Mouse (Mus musculus) forebrain, embryonic 10.5 days (tissue): ENCODE measurements around the gene Pex26. TPM values are rescaled to one million over a fixed set of nuclear protein-coding genes. Genes with fewer than 3 reads are reported as not detected.
A peak's percentile ranks its signal among the peaks of the same experiment; 100 is the strongest.

Experiments used
- DNase-seq: peaks from one replicate; pipeline ENCODE4 v3.0.0-alpha.2; 2017; ENCODE audit warnings: low spot score; ENCODE audit errors: extremely low spot score
- H3K27ac ChIP-seq: fragments of 300-500 bp; sonication (generic); 2 replicates; pipeline ENCODE4 v1.5.1; 2016; ENCODE audit warnings: mild to moderate bottlenecking
- H3K27me3 ChIP-seq: fragments of 300-500 bp; sonication (generic); 2 replicates; pipeline ENCODE4 v1.6.1; 2016; ENCODE audit warnings: mild to moderate bottlenecking; ENCODE audit not compliant: poor library complexity, severe bottlenecking
- H3K36me3 ChIP-seq: fragments of 300-500 bp; sonication (generic); replicated peaks from 2 replicates; pipeline ENCODE4 v1.6.1; 2016; ENCODE audit warnings: mild to moderate bottlenecking, moderate library complexity
- H3K4me1 ChIP-seq: fragments of 300-500 bp; sonication (generic); 2 replicates; pipeline ENCODE4 v1.6.1; 2016
- H3K4me3 ChIP-seq: fragments of 300-500 bp; sonication (generic); 2 replicates; pipeline ENCODE4 v1.5.1; 2016; ENCODE audit warnings: mild to moderate bottlenecking, moderate library complexity
- H3K9me3 ChIP-seq: fragments of 300-500 bp; sonication (generic); 2 replicates; pipeline ENCODE4 v1.6.1; 2016; ENCODE audit warnings: mild to moderate bottlenecking, moderate library complexity
- WGBS: fragments of 180-500 bp; shearing (Covaris S2); methylation state at CpG from one replicate; pipeline ENCODE4 v1.1.7; 2016; 5-methylcytosine and 5-hydroxymethylcytosine counted together
- polyA plus RNA-seq: library from polyadenylated mRNA; unstranded; fragments of >200 nt; fragmentation: Nextera tagmentation; extraction: Ambion mirVana; gene quantifications from 2 replicates; pipeline ENCODE4 v1.2.1, GENCODE M21; 2016

The Pex26 gene
- polyA plus RNA-seq, 1 experiment from 2014 or later, result 8.0 TPM

DNA sequence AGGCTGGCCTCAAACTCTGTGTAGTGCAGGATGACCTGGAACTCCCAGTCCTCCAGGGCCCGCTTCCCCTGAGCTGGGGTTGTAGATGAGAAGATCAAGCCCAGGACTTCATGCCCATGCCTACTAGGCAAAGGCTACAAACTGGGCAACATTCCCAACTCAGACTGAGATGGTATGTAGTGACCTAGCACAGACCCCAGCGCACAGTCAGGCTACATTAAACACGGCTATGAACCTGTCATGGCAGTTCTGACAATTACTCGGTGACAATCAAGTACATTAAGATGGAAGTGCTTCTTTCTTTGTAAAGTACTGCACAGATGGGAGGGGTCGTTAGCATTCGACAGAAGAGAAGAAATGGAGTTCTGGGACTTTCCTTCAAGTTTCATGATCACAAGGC lies 8.7 kb upstream of the Pex26 start:
- peaks cover 28% of the 10 kb centered on the region for H3K4me1 ChIP-seq
- H3K4me3 ChIP-seq, result no peak overlapping the region
- H3K27ac ChIP-seq, result no peak overlapping the region
- 92% methylated on average over 6 of the region's 6 CpGs for WGBS
- DNase-seq, result no peak
- no peaks in the 10 kb centered on the region for H3K27me3 ChIP-seq
- no peaks in the 10 kb centered on the region for H3K9me3 ChIP-seq
- H3K36me3 ChIP-seq, result no peaks in the 10 kb centered on the region

GRCm38 (mm10) chr6:121176011-121176730 lies 7.3 kb upstream of the Pex26 start:
- H3K9me3 ChIP-seq, result no peaks in the 10 kb centered on the region
- DNase-seq, result no peak
- no peaks in the 10 kb centered on the region for H3K36me3 ChIP-seq
- 58% methylated on average over 14 of the region's 14 CpGs for WGBS
- peak overlapping the region; percentile 56; the same call in 1 of the 2 replicates for H3K27ac ChIP-seq
- no peak overlapping the region for H3K4me3 ChIP-seq
- H3K4me1 ChIP-seq, result peaks cover 28% of the 10 kb centered on the region
- H3K27me3 ChIP-seq, result no peaks in the 10 kb centered on the region

DNA sequence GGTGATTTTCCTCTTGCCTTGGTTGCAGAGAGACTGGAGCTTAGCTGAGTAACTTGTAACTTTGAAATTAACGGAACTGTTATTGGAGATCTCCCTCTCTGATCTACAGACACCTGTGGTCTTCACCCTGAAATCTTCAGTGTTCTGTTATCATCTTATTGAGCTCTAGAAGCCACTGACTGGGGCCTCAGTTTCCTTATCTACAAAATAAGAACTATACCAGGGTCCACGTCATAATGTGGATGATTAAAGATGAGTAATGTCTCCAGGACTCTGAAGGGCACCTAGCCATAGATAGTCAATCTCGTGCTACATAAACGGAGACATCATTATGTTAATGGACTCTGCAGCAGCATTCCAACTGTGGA lies 6.8 kb upstream of the Pex26 start:
- H3K27ac ChIP-seq, result peak overlapping the region; percentile 56; the same call in 1 of the 2 replicates
- WGBS, result 80% methylated on average over 4 of the region's 4 CpGs

GRCm38 (mm10) chr6:121177118-121177708 lies 6.3 kb upstream of the Pex26 start:
- no peak for DNase-seq
- Histone ChIP-seq H3K36me3 (no peaks in the 10 kb centered on the region), H3K4me3 (no peak overlapping the region), H3K4me1 (peaks cover 28% of the 10 kb centered on the region), H3K27me3 (no peaks in the 10 kb centered on the region), H3K27ac (no peak overlapping the region), H3K9me3 (no peaks in the 10 kb centered on the region)
- WGBS, result 77% methylated on average over 7 of the region's 7 CpGs

More for the DNA sequence above, 6.8 kb upstream of the Pex26 start:
- H3K4me3 ChIP-seq, result no peak overlapping the region
- no peaks in the 10 kb centered on the region for H3K27me3 ChIP-seq
- H3K9me3 ChIP-seq, result no peaks in the 10 kb centered on the region
- no peaks in the 10 kb centered on the region for H3K36me3 ChIP-seq
- DNase-seq, result no peak
- peaks cover 28% of the 10 kb centered on the region for H3K4me1 ChIP-seq

GRCm38 (mm10) chr6:121178700-121179358 lies 4.6 kb upstream of the Pex26 start:
- H3K27me3 ChIP-seq, result no peaks in the 10 kb centered on the region
- no peak overlapping the region for H3K27ac ChIP-seq
- no peaks in the 10 kb centered on the region for H3K36me3 ChIP-seq
- H3K9me3 ChIP-seq, result no peaks in the 10 kb centered on the region
- no peak overlapping the region for H3K4me3 ChIP-seq
- peaks cover 34% of the 10 kb centered on the region for H3K4me1 ChIP-seq
- DNase-seq, result no peak
- WGBS, result 63% methylated on average over 7 of the region's 7 CpGs

DNA sequence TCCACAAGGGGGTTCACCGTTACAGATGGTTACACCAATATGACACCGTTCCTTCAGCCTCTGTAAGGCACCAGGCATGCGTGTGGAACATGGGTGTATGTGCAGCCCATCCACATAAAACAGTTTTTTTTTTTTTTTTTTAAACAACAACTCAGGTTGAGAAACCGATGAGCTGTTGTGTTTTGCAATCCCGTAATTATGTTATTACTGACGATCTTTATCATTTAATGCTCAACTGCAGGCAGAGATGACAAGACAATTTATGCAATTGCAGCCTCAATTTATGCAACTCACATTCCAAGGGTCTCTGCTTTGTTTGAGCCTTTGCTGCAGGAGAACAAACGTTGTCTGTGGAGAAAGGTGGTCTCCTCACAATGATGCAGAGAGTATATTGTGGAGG lies 3.6 kb upstream of the Pex26 start:
- Histone ChIP-seq H3K27ac (no peak overlapping the region), H3K9me3 (no peaks in the 10 kb centered on the region), H3K4me1 (peaks cover 45% of the 10 kb centered on the region), H3K36me3 (no peaks in the 10 kb centered on the region), H3K27me3 (no peaks in the 10 kb centered on the region), H3K4me3 (no peak overlapping the region)
- WGBS, result 80% methylated on average over 7 of the region's 7 CpGs
- no peak for DNase-seq

DNA sequence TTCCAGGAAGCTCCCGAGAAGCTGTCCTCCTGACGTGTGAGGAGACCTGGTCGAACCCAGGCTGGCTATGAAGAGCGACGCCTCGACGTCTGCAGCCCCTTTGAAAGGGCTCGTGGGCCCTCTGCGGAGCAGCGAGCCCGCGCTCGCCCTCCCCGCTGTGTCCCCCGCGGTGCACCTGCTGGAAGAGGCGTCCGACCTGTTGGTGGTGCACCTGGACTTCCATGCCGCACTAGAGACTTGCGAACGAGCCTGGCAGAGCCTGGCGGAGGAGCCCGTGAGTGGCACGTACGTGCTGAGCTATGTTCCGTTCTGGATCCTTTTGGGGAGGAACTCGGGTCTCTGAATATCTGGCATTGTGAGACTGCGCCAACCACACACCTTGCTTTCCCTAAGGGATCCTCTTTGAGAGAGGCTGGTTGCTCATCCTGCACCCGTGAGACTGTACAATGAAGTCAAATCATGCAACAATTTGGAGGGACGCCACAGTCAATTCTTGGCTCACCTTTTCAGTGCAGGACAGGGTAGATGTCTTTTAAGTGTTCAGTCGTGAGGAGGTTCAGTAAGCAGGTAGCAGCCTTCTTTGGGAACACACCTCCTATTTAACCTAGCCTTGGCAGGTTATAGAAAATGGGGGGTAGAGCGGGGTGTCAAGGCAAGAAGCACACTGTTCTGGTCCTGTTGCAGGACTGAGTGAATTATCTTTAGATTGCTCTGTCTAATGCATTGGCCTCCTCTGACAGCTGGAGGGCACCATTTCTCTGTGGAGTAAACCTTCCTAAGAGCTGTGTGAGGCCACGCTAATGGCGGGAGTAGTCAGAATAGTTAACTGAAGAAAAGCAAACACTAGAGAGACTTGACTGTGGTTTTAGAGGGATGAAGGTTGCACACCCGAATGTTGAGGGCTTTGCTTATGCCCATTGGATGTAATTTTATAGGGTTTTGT lies 1.0 kb downstream of the Pex26 start:
- DNase-seq, result peak; percentile 32
- no peaks in the 10 kb centered on the region for H3K27me3 ChIP-seq
- H3K4me1 ChIP-seq, result peaks cover 29% of the 10 kb centered on the region
- peak overlapping the region; percentile 84 for H3K27ac ChIP-seq
- peaks cover 18% of the 10 kb centered on the region for H3K36me3 ChIP-seq
- H3K4me3 ChIP-seq, result peak overlapping the region; percentile 76
- H3K9me3 ChIP-seq, result no peaks in the 10 kb centered on the region
- 4% methylated on average over 35 of the region's 35 CpGs for WGBS

DNA sequence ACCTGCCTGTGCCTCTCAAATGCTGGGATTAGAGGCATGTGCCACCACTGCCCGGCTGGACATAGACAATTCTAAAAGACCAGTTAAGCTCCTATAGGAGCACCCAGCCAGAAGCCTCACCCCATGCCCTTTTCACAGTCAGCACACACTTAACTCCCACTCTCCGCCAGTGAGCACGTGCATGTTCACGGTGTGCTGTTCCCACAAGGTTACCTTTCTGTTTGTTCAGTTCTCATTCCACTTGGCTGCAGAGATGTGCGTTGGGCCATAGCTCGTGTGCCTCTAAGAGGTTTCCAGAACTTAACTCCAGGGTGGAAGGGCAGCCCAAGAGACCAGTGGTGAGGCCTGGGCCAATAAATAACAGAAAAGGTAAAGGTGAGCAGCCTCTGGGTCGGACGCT lies 1.8 kb downstream of the Pex26 start:
- Histone ChIP-seq H3K4me3 (peak overlapping the region; percentile 76), H3K9me3 (no peaks in the 10 kb centered on the region), H3K27ac (no peak overlapping the region), H3K27me3 (no peaks in the 10 kb centered on the region), H3K36me3 (peaks cover 26% of the 10 kb centered on the region), H3K4me1 (peaks cover 29% of the 10 kb centered on the region)
- DNase-seq, result no peak
- WGBS, result 90% methylated on average over 8 of the region's 8 CpGs

- no peak overlapping the region for H3K27ac ChIP-seq
- DNase-seq, result no peak
- no peaks in the 10 kb centered on the region for H3K27me3 ChIP-seq
- no peaks in the 10 kb centered on the region for H3K9me3 ChIP-seq
- H3K36me3 ChIP-seq, result peaks cover 75% of the 10 kb centered on the region
- H3K4me3 ChIP-seq, result no peak overlapping the region
- peaks cover 14% of the 10 kb centered on the region for H3K4me1 ChIP-seq
- 87% methylated on average over 11 of the region's 11 CpGs for WGBS
Observed at GRCm38 (mm10) chr6:121191261-121192009, 8.0 kb downstream of the Pex26 start.

DNA sequence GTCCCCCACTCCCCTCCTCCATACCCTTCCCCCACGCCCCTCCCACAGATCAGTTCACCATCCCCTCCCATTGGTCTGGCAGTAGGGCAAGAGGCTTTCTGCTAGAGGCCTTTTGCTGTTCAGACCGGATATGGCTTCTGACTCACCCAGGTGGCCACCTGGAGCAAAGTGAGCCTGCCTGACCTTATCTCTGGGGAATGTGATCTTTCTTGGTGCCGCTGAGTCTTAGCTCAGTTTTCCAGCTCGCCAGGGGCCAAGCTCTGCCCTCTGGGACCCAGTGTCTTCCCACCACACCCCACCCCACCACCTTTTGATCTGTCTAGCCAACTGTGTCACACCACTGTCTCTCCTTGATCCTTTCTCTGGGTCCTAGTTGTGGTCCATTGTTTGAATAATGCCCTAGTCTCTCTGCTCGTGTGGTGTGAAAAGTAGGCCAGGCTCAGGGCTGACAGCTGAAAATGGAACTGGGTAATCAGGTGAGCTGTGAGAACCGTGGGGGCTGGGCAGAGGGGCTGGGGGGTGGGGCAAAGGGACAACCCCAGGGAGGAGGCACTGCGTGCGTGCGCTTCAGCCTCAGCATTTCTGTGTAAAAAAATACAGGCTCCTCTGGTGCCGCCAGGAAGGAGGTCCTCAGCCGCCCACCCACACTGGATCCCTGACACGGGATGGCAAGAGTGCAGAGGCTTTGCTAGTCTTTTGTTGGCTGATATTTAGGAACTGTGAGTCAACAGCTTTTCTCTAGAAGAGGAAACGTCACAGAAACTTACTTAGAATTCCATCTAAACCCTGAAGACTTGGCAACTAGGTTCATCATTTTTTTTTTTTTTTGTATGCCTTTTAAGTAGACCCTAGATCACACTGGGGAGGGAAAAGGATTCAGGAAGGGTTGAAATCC lies 10.8 kb downstream of the Pex26 start:
- peaks cover 20% of the 10 kb centered on the region for H3K4me1 ChIP-seq
- no peaks in the 10 kb centered on the region for H3K9me3 ChIP-seq
- no peak for DNase-seq
- peak overlapping the region; percentile 51; the same call in 1 of the 2 replicates for H3K27ac ChIP-seq
- H3K4me3 ChIP-seq, result no peak overlapping the region
- no peaks in the 10 kb centered on the region for H3K27me3 ChIP-seq
- 32% methylated on average over 13 of the region's 13 CpGs for whole genome bisulfite sequencing
- H3K36me3 ChIP-seq, result peaks cover 58% of the 10 kb centered on the region

GRCm38 (mm10) chr6:121194956-121195731 lies 11.7 kb downstream of the Pex26 start:
- Histone ChIP-seq H3K27ac (no peak overlapping the region), H3K27me3 (no peaks in the 10 kb centered on the region), H3K36me3 (peaks cover 50% of the 10 kb centered on the region)

More at GRCm38 (mm10) chr6:121194956-121195731, 11.7 kb downstream of the Pex26 start:
- DNase-seq, result no peak
- H3K4me1 ChIP-seq, result peaks cover 20% of the 10 kb centered on the region
- no peak overlapping the region for H3K4me3 ChIP-seq
- H3K9me3 ChIP-seq, result no peaks in the 10 kb centered on the region
- WGBS, result 86% methylated on average over 14 of the region's 14 CpGs
